Mouse (Mus musculus) spleen, adult 2 months (tissue): ENCODE measurements around the gene Anks1. TPM values are rescaled to one million over a fixed set of nuclear protein-coding genes. Genes with fewer than 3 reads are reported as not detected.
A peak's percentile ranks its signal among the peaks of the same experiment; 100 is the strongest.

ENCODE experiments used
- DNase-seq, 2 experiments: peaks; one replicate each; pipeline versions ENCODE4 v3.0.0 to v3.0.0-alpha.2; 2012 to 2021; ENCODE audit warnings: low spot score in 2 of 2, low read depth in 1 of 2
- H3K27ac ChIP-seq: fragments of 200-500 bp; 2 replicates; pipeline ENCODE4 v1.5.1; 2012; ENCODE audit warnings: low read length, inconsistent platforms; ENCODE audit not compliant: insufficient read depth
- H3K27me3 ChIP-seq: fragments of 200-500 bp; 2 replicates; pipeline ENCODE4 v1.6.1; 2012; ENCODE audit warnings: mild to moderate bottlenecking, moderate library complexity, low read length, inconsistent platforms; ENCODE audit not compliant: control insufficient read depth, insufficient read depth
- H3K36me3 ChIP-seq: fragments of 200-500 bp; 2 replicates; pipeline ENCODE4 v1.6.1; 2012; ENCODE audit warnings: mild to moderate bottlenecking, low read length, inconsistent platforms; ENCODE audit not compliant: control insufficient read depth, insufficient read depth
- H3K4me1 ChIP-seq: fragments of 200-500 bp; 2 replicates; pipeline ENCODE4 v1.6.1; 2011; ENCODE audit warnings: inconsistent platforms; ENCODE audit not compliant: control insufficient read depth, insufficient read depth, insufficient read length
- H3K4me3 ChIP-seq: fragments of 200-500 bp; 2 replicates; pipeline ENCODE4 v1.5.1; 2011; ENCODE audit warnings: mild to moderate bottlenecking, inconsistent platforms; ENCODE audit not compliant: insufficient read depth, insufficient read length; ENCODE audit errors: extremely low read depth
- CTCF ChIP-seq: fragments of 200-500 bp; IDR thresholded peaks from 2 replicates; pipeline ENCODE4 v1.5.1; 2011; ENCODE audit warnings: mild to moderate bottlenecking, inconsistent platforms; ENCODE audit not compliant: insufficient read depth, insufficient read length, insufficient replicate concordance; ENCODE audit errors: extremely low read depth
- POLR2A ChIP-seq: fragments of 200-500 bp; IDR thresholded peaks from 2 replicates; pipeline ENCODE4 v1.6.1; 2011; ENCODE audit warnings: low read depth, low read length, inconsistent platforms
- WGBS: fragments of 180-500 bp; shearing (Covaris S2); methylation state at CpG from one replicate; pipeline ENCODE4 v1.1.7; 2018; 5-methylcytosine and 5-hydroxymethylcytosine counted together
- polyA plus RNA-seq: library from polyadenylated mRNA; depleted of rRNA; stranded (reverse); fragments of >200 nt; gene quantifications from 2 replicates; pipeline ENCODE4 v1.2.3, GENCODE M21; 2012

Gene Anks1
- polyA plus RNA-seq, 1 experiment, result 25.9 TPM

- Histone ChIP-seq H3K4me1 (no peaks in the 10 kb centered on the region), H3K27ac (no peak overlapping the region), H3K4me3 (no peak overlapping the region), H3K36me3 (no peaks in the 10 kb centered on the region), H3K27me3 (peaks cover 1% of the 10 kb centered on the region; the same call in 1 of the 2 replicates)
- DNase-seq, result no peak
- TF ChIP-seq CTCF (no peak), POLR2A (no peak)
- 22% methylated on average over 12 of the region's 12 CpGs for WGBS
Observed at GRCm38 (mm10) chr17:28069446-28069845, 160.3 kb downstream of the Anks1 start.

GRCm38 (mm10) chr17:28070256-28070655 lies 161.2 kb downstream of the Anks1 start:
- no peak for DNase-seq
- WGBS, result 90% methylated on average over 13 of the region's 13 CpGs

GRCm38 (mm10) chr17:28072730-28073129 lies 163.6 kb downstream of the Anks1 start:
- H3K36me3 ChIP-seq, result no peaks in the 10 kb centered on the region
- 42% methylated on average over 2 of the region's 2 CpGs for WGBS
- peaks cover 1% of the 10 kb centered on the region; the same call in 1 of the 2 replicates for H3K27me3 ChIP-seq
- no peaks in the 10 kb centered on the region for H3K4me1 ChIP-seq
- no peak for DNase-seq
- TF ChIP-seq POLR2A, result no peak
- no peak for TF ChIP-seq CTCF
- no peak overlapping the region for H3K4me3 ChIP-seq
- no peak overlapping the region for H3K27ac ChIP-seq

More at GRCm38 (mm10) chr17:28070256-28070655, 161.2 kb downstream of the Anks1 start:
- Histone ChIP-seq H3K36me3 (no peaks in the 10 kb centered on the region), H3K27me3 (peaks cover 1% of the 10 kb centered on the region; the same call in 1 of the 2 replicates), H3K4me1 (no peaks in the 10 kb centered on the region), H3K27ac (no peak overlapping the region), H3K4me3 (no peak overlapping the region)
- TF ChIP-seq POLR2A, result no peak
- no peak for TF ChIP-seq CTCF

- no peak overlapping the region for H3K4me3 ChIP-seq
- H3K36me3 ChIP-seq, result no peaks in the 10 kb centered on the region
- no peaks in the 10 kb centered on the region for H3K4me1 ChIP-seq
- no peak overlapping the region for H3K27ac ChIP-seq
- no peak for TF ChIP-seq CTCF
- TF ChIP-seq POLR2A, result no peak
- no peaks in the 10 kb centered on the region for H3K27me3 ChIP-seq
- DNase-seq, result no peak
- 73% methylated on average over 7 of the region's 7 CpGs for WGBS
Observed at GRCm38 (mm10) chr17:28074486-28074885, 165.4 kb downstream of the Anks1 start.

- Histone ChIP-seq H3K27ac (no peak overlapping the region), H3K27me3 (0 out of 2 replicates have a peak, but pooled peaks cover 3% of the 10 kb centered on the region), H3K4me3 (no peak overlapping the region), H3K36me3 (no peaks in the 10 kb centered on the region), H3K4me1 (peaks cover 12% of the 10 kb centered on the region)
- DNase-seq, result no peak
- 90% methylated on average over 9 of the region's 9 CpGs for WGBS
- TF ChIP-seq POLR2A, result no peak
- no peak for TF ChIP-seq CTCF
Observed at GRCm38 (mm10) chr17:28078028-28078427, 168.9 kb downstream of the Anks1 start.

- under 1% methylated on average over 25 of the region's 25 CpGs for WGBS
- Histone ChIP-seq H3K4me1 (peaks cover 12% of the 10 kb centered on the region), H3K27ac (no peak overlapping the region), H3K27me3 (0 out of 2 replicates have a peak, but pooled peaks cover 3% of the 10 kb centered on the region), H3K4me3 (peak overlapping the region; percentile 56; the same call in 1 of the 2 replicates), H3K36me3 (no peaks in the 10 kb centered on the region)
- DNase-seq, result peak; percentile 65 to 78
- TF ChIP-seq CTCF (peak; percentile 87; the same call in 1 of the 2 replicates), POLR2A (no peak)
Observed at GRCm38 (mm10) chr17:28079618-28080017, 170.5 kb downstream of the Anks1 start.

- 0 out of 2 replicates have a peak, but pooled peaks cover 3% of the 10 kb centered on the region for H3K27me3 ChIP-seq
- WGBS, result 2% methylated on average over 56 of the region's 57 CpGs
- peak; percentile 50 to 65 for DNase-seq
- H3K36me3 ChIP-seq, result no peaks in the 10 kb centered on the region
- H3K27ac ChIP-seq, result no peak within 1 kb of the TSS
- H3K4me1 ChIP-seq, result peaks cover 12% of the 10 kb centered on the region
- H3K4me3 ChIP-seq, result peak within 1 kb of the TSS; percentile 56; the same call in 1 of the 2 replicates
- TF ChIP-seq CTCF, result no peak
- no peak for TF ChIP-seq POLR2A
Observed at GRCm38 (mm10) chr17:28080045-28080816, 171.1 kb downstream of the Anks1 start, which contains the start of gene Tcp11. Tcp11 (minus strand) TSS chr17:28080639.
